Mouse (Mus musculus) embryonic fibroblast, embryonic 13.5 days (primary cell): ENCODE measurements around the gene Gm281.

Experiments used
- CTCF ChIP-seq: IDR thresholded peaks from 2 replicates; pipeline ENCODE4 v1.5.1; 2011; ENCODE audit warnings: mild to moderate bottlenecking, control low read depth, low read length, moderate library complexity, borderline replicate concordance; ENCODE audit not compliant: insufficient read depth
- POLR2A ChIP-seq: IDR thresholded peaks from 2 replicates; pipeline ENCODE4 v1.6.1; 2011; ENCODE audit warnings: low read depth, mild to moderate bottlenecking, control low read depth, low read length, moderate library complexity

DNA sequence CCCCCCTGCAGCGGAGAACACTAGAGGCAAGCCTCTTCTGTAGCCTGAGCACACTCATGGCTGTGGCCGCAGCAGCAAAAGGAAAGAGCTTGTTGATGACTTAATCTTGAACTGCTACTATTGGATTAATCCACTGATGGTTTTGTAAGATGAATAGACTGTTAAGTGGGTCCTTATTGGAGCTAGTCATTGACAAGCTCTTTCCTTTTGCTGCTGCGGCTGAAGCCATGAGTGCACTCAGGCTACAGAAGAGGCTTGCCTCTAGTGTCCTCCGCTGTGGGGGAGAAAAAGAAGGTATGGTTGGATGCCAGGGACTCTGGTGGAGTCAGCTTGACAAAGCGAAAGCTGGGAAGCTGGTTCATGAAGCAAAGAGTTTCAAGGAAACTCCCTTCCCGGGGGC is 135.9 kb downstream of the Gm281 start:
- TF ChIP-seq CTCF (no peak), POLR2A (no peak)
